Mouse (Mus musculus) hindbrain, embryonic 15.5 days (tissue): ENCODE data around the gene Sox3. TPM values are rescaled to one million over a fixed set of nuclear protein-coding genes. Genes with fewer than 3 reads are reported as not detected.

Experiments
- ATAC-seq: fragments of 200-750 bp; cut with Nextera tagmentation; 2 replicates; pipeline ENCODE4 v1.8.0; 2017; ENCODE audit warnings: low read depth, moderate number of reproducible peaks, moderate TSS enrichment; ENCODE audit not compliant: low FRiP score
- H3K27ac ChIP-seq: fragments of 300-500 bp; sonication (generic); replicated peaks from 2 replicates; pipeline ENCODE4 v1.5.1; 2015; ENCODE audit warnings: mild to moderate bottlenecking, inconsistent platforms
- H3K27me3 ChIP-seq: fragments of 300-500 bp; sonication (generic); 2 replicates; pipeline ENCODE4 v1.6.1; 2015; ENCODE audit warnings: control low read depth, inconsistent platforms
- H3K36me3 ChIP-seq: fragments of 300-500 bp; sonication (generic); 2 replicates; pipeline ENCODE4 v1.6.1; 2015; ENCODE audit warnings: control low read depth, inconsistent platforms
- H3K4me1 ChIP-seq: fragments of 300-500 bp; sonication (generic); replicated peaks from 2 replicates; pipeline ENCODE4 v1.6.1; 2015; ENCODE audit warnings: control low read depth, inconsistent platforms
- H3K4me2 ChIP-seq: fragments of 300-500 bp; sonication (generic); 2 replicates; pipeline ENCODE4 v1.6.1; 2015; ENCODE audit warnings: moderate library complexity, mild to moderate bottlenecking, inconsistent platforms
- H3K4me3 ChIP-seq: fragments of 300-500 bp; sonication (generic); 2 replicates; pipeline ENCODE4 v1.5.1; 2015; ENCODE audit warnings: mild to moderate bottlenecking, inconsistent platforms
- H3K9ac ChIP-seq: fragments of 300-500 bp; sonication (generic); 2 replicates; pipeline ENCODE4 v1.6.1; 2015; ENCODE audit warnings: inconsistent platforms
- H3K9me3 ChIP-seq: fragments of 300-500 bp; sonication (generic); 2 replicates; pipeline ENCODE4 v1.6.1; 2016; ENCODE audit warnings: control low read depth, inconsistent platforms
- WGBS: fragments of 180-500 bp; shearing (Covaris S2); methylation state at CpG from one replicate; pipeline ENCODE4 v1.1.7; 2015; 5-methylcytosine and 5-hydroxymethylcytosine counted together
- polyA plus RNA-seq: library from polyadenylated mRNA; unstranded; fragments of >200 nt; fragmentation: Nextera tagmentation; extraction: Ambion mirVana; gene quantifications from 2 replicates; pipeline ENCODE4 v1.2.1, GENCODE M21; 2015

The Sox3 gene
- polyA plus RNA-seq, 1 experiment from 2014 or later = 1.9 TPM

- WGBS = 15% methylated on average over 17 of the region's 17 CpGs
- H3K27ac ChIP-seq = no peak overlapping the region
- peak overlapping the region; percentile 73 for H3K4me2 ChIP-seq
- H3K4me3 ChIP-seq = 0 out of 2 replicates have a peak overlapping the region, but pooled peaks have one; percentile 52
- H3K36me3 ChIP-seq = no peaks in the 10 kb centered on the region
- H3K9me3 ChIP-seq = no peaks in the 10 kb centered on the region
- peaks cover 17% of the 10 kb centered on the region for H3K4me1 ChIP-seq
- no peak for ATAC-seq
- no peak overlapping the region for H3K9ac ChIP-seq
- H3K27me3 ChIP-seq = 0 out of 2 replicates have a peak, but pooled peaks cover 7% of the 10 kb centered on the region
Observed at GRCm38 (mm10) chrX:60889956-60890485, 3.2 kb downstream of the Sox3 start.
